ENCODE assay signal across 23 mouse cellular contexts in genomic region chr10:21855338-21855737, GRCm38 (mm10). TPM values are rescaled to one million over a fixed set of nuclear protein-coding genes. Genes with fewer than 3 reads are reported as not detected.
A peak's percentile ranks its signal among the peaks of the same experiment; 100 is the strongest.
DNase-seq lines count a peak whose midpoint lies in the region; ATAC-seq and TF ChIP-seq lines count a peak whose summit lies in the region.
"Had no signal": no experiment of that assay in that cellular context is flagged by ENCODE, and none has a peak within 500 bp of the region (broad histone marks: within the 10 kb centered on the region; RNA-seq: fewer than 3 reads in every experiment).

No protein-coding gene starts in this region.

- H3K9me3 ChIP-seq in intestine, embryonic 16.5 days (ENCODE audit: control insufficient read depth, low read length): no peaks in the 10 kb centered on the region
- H3K9me3 ChIP-seq in forebrain, embryonic 11.5 days (ENCODE audit: control insufficient read depth, low read length): no peaks in the 10 kb centered on the region
- H3K9me3 ChIP-seq: embryonic facial prominence, embryonic 13.5 days; embryonic facial prominence, embryonic 15.5 days; forebrain, embryonic 10.5 days; forebrain, embryonic 13.5 days; forebrain, embryonic 15.5 days had no signal

- no peak overlapping the region for H3K4me3 ChIP-seq in cerebellum, adult 2 months (replicated peaks; ENCODE audit: insufficient read depth, low read depth, low read length)
- no peak overlapping the region for H3K4me3 ChIP-seq in intestine, embryonic 16.5 days (ENCODE audit: low read length)
- H3K4me3 ChIP-seq in forebrain, embryonic 11.5 days (ENCODE audit: low read depth, low read length): no peak overlapping the region
- H3K4me3 ChIP-seq: embryonic facial prominence, embryonic 13.5 days; embryonic facial prominence, embryonic 15.5 days; erythroblast, embryonic 14.5 days; forebrain, embryonic 10.5 days; forebrain, embryonic 13.5 days; forebrain, embryonic 15.5 days had no signal

- TF ChIP-seq CTCF in cerebellum, adult 2 months (IDR thresholded peaks at IDR 0.05; ENCODE audit: borderline replicate concordance, insufficient read depth, low read depth, low read length): no peak

- H3K4me2 ChIP-seq in intestine, embryonic 16.5 days (ENCODE audit: low read depth, low read length): no peak overlapping the region
- no peak overlapping the region for H3K4me2 ChIP-seq in forebrain, embryonic 11.5 days (ENCODE audit: low read depth, low read length, severe bottlenecking)
- H3K4me2 ChIP-seq: embryonic facial prominence, embryonic 13.5 days; embryonic facial prominence, embryonic 15.5 days; forebrain, embryonic 13.5 days; forebrain, embryonic 15.5 days had no signal

- H3K4me1 ChIP-seq in cerebellum, adult 2 months (ENCODE audit: control insufficient read depth, insufficient read depth, low read length): no peaks in the 10 kb centered on the region
- H3K4me1 ChIP-seq in intestine, embryonic 16.5 days (ENCODE audit: control insufficient read depth, insufficient read depth, low read length): peaks cover 8% of the 10 kb centered on the region; the same call in 1 of the 2 replicates
- H3K4me1 ChIP-seq in forebrain, embryonic 11.5 days (replicated peaks; ENCODE audit: control insufficient read depth, insufficient read depth, low read length): no peaks in the 10 kb centered on the region
- H3K4me1 ChIP-seq: embryonic facial prominence, embryonic 15.5 days; forebrain, embryonic 10.5 days; forebrain, embryonic 13.5 days had no signal

- H3K27me3 ChIP-seq in cerebellum, adult 2 months (ENCODE audit: control insufficient read depth, insufficient read depth, low read length): no peaks in the 10 kb centered on the region
- no peaks in the 10 kb centered on the region for H3K27me3 ChIP-seq in intestine, embryonic 16.5 days (replicated peaks; ENCODE audit: control insufficient read depth, insufficient read depth, low read length)
- no peaks in the 10 kb centered on the region for H3K27me3 ChIP-seq in forebrain, embryonic 11.5 days (ENCODE audit: control insufficient read depth, insufficient read depth, low read length)
- H3K27me3 ChIP-seq: embryonic facial prominence, embryonic 13.5 days; embryonic facial prominence, embryonic 15.5 days; forebrain, embryonic 13.5 days; forebrain, embryonic 15.5 days had no signal

- DNase-seq in cerebellum, adult 2 months: no peak
- no peak for DNase-seq in forebrain, embryonic 11.5 days (ENCODE audit: low spot score)
- DNase-seq: adrenal gland, adult 2 months; adrenal gland, postnatal 10 days; adrenal gland, postnatal 25 days; cerebellum, adult 11 months; cerebellum, adult 18-20 months; cerebellum, adult 9-10 months; cerebellum, postnatal 10 days; cerebellum, postnatal 25 days; embryo, embryonic 11 days; forebrain, postnatal 0 days had no signal

- no peak overlapping the region for H3K27ac ChIP-seq in cerebellum, adult 2 months (ENCODE audit: insufficient read depth, low read length)
- H3K27ac ChIP-seq in intestine, embryonic 16.5 days (ENCODE audit: low read length): no peak overlapping the region
- no peak overlapping the region for H3K27ac ChIP-seq in forebrain, embryonic 11.5 days (ENCODE audit: low read depth, low read length)
- H3K27ac ChIP-seq: embryonic facial prominence, embryonic 13.5 days; embryonic facial prominence, embryonic 15.5 days; forebrain, embryonic 10.5 days; forebrain, embryonic 13.5 days; forebrain, embryonic 15.5 days had no signal

- 88% methylated on average over 7 of the region's 7 CpGs for WGBS in cerebellum, adult 2 months
- WGBS in intestine, embryonic 16.5 days: 88% methylated on average over 7 of the region's 7 CpGs
- WGBS in forebrain, embryonic 11.5 days: 90% methylated on average over 7 of the region's 7 CpGs

- no peak overlapping the region for H3K9ac ChIP-seq in intestine, embryonic 16.5 days (ENCODE audit: low read depth, low read length)
- no peak overlapping the region for H3K9ac ChIP-seq in forebrain, embryonic 11.5 days (ENCODE audit: low read length)
- H3K9ac ChIP-seq: embryonic facial prominence, embryonic 13.5 days; embryonic facial prominence, embryonic 15.5 days; forebrain, embryonic 13.5 days; forebrain, embryonic 15.5 days; forebrain, postnatal 0 days had no signal

- ATAC-seq in common myeloid progenitor, adult 5-6 weeks (replicated peaks; ENCODE audit: low read depth, poor library complexity, severe bottlenecking): peak; percentile 68
- peak; percentile 72 to 77 for ATAC-seq in hematopoietic stem cell, adult 5-6 weeks (replicated peaks in 1 of 2; ENCODE audit: insufficient read depth in 1 of 2, low FRiP score in 2 of 2, low TSS enrichment in 1 of 2, low read depth in 1 of 2, poor library complexity in 2 of 2, severe bottlenecking in 2 of 2)
- ATAC-seq in megakaryocyte progenitor cell, adult 5-6 weeks (replicated peaks; ENCODE audit: poor library complexity): peak; percentile 55
- 0 out of 2 replicates have a peak, but pooled peaks have one; percentile 29 for ATAC-seq in monocyte, adult 5-6 weeks (replicated peaks; ENCODE audit: insufficient number of reproducible peaks, low FRiP score, low TSS enrichment, poor library complexity, severe bottlenecking)
- no peak for ATAC-seq in intestine, embryonic 16.5 days
- no peak for ATAC-seq in forebrain, embryonic 11.5 days (replicated peaks; ENCODE audit: low FRiP score)
- ATAC-seq: forebrain, embryonic 13.5 days; forebrain, embryonic 15.5 days; forebrain, postnatal 0 days had no signal

- H3K36me3 ChIP-seq in intestine, embryonic 16.5 days (ENCODE audit: control insufficient read depth, insufficient read depth, low read length): no peaks in the 10 kb centered on the region
- no peaks in the 10 kb centered on the region for H3K36me3 ChIP-seq in forebrain, embryonic 11.5 days (ENCODE audit: control insufficient read depth, insufficient read depth, low read length)
- H3K36me3 ChIP-seq: embryonic facial prominence, embryonic 13.5 days; embryonic facial prominence, embryonic 15.5 days; forebrain, embryonic 10.5 days; forebrain, embryonic 15.5 days had no signal

- no peak for TF ChIP-seq POLR2A in cerebellum, adult 2 months (IDR thresholded peaks at IDR 0.05; ENCODE audit: borderline replicate concordance, insufficient read depth, low read length)

RNA-seq across cellular contexts. Expression of gene Sgk1, which starts 26.6 kb away (rescaled TPM):
- 3.1 and 5.3 TPM in 2 replicates for total RNA-seq in common myeloid progenitor, adult 5-6 weeks (2017)
- 18.1 and 23.6 TPM in 2 replicates for total RNA-seq in hematopoietic stem cell, adult 5-6 weeks (2017)
- 5.4 and 11.5 TPM in 2 replicates for total RNA-seq in megakaryocyte progenitor cell, adult 5-6 weeks (2015)
- total RNA-seq in megakaryocyte progenitor cell, adult 5-6 weeks (2017): 8.9 and 28.0 TPM in 2 replicates
- total RNA-seq in monocyte, adult 5-6 weeks (2017): 323 to 475 TPM (median 431 TPM) in 3 replicates
- polyA plus RNA-seq in cerebellum, adult 2 months (2012; rRNA removed): 40.4 and 56.6 TPM in 2 replicates
- 33.6 and 35.1 TPM in 2 replicates for polyA plus RNA-seq in intestine, embryonic 16.5 days (2015; fragmentation: Nextera tagmentation; extraction: Ambion mirVana)
- polyA plus RNA-seq in forebrain, embryonic 11.5 days (2014; fragmentation: Nextera tagmentation; extraction: Ambion mirVana): 20.7 and 24.5 TPM in 2 replicates

Comparison
In these comparisons a context has a peak if more than half of its experiments do, and no peak if none do; other contexts are left out.
1. ATAC-seq: peak in common myeloid progenitor, adult 5-6 weeks (single experiment), hematopoietic stem cell, adult 5-6 weeks (2 of 2), megakaryocyte progenitor cell, adult 5-6 weeks (single experiment) and monocyte, adult 5-6 weeks (single experiment); none in intestine, embryonic 16.5 days (single experiment) and forebrain, embryonic 11.5 days (single experiment).
2. RNA of gene Sgk1, which starts 26.6 kb away (total RNA-seq): 323 to 475 TPM in monocyte, adult 5-6 weeks; 5.4 to 28.0 TPM in megakaryocyte progenitor cell, adult 5-6 weeks, 18.1 to 23.6 TPM in hematopoietic stem cell, adult 5-6 weeks and 3.1 to 5.3 TPM in common myeloid progenitor, adult 5-6 weeks; every median in the first group is over 10 times any median in the second.